Mouse (Mus musculus) layer of hippocampus, postnatal 14 days (tissue): ENCODE data around the gene Nuak2. TPM values are rescaled to one million over a fixed set of nuclear protein-coding genes. Genes with fewer than 3 reads are reported as not detected.

Source experiments
- DNase-seq, 2 experiments: peaks; one replicate each; pipeline ENCODE4 v3.0.0; 2021 to 2022; ENCODE audit warnings: low spot score in 2 of 2, mixed read lengths in 1 of 2
- total RNA-seq, 2 experiments: library from RNA; stranded (reverse); gene quantifications; 2 replicates each; pipeline ENCODE4 v1.2.3; 2021

Nuak2 gene
- total RNA-seq, 2 experiments from 2014 or later = 1.7 to 2.8 TPM

DNA sequence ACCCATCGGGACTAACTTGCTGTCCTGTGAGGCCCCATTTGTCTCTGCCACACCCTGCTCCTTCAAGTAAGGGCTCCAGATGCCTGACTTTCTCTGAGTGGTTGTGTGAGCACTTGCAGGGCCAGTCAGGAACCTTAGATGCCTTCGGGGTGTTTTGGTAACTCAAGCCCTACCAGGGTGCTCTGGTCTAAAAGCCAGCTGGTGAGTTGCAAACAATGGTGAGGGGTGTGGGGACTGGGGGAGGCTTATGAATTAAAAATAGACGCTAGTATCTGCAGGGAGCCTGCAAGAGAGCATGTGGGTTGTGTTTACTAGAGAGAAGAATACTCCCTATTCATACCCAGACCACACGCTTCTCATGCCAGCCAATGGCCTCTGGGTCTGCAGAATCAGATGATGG lies 59.3 kb downstream of the Nuak2 start:
- DNase-seq = no peak

DNA sequence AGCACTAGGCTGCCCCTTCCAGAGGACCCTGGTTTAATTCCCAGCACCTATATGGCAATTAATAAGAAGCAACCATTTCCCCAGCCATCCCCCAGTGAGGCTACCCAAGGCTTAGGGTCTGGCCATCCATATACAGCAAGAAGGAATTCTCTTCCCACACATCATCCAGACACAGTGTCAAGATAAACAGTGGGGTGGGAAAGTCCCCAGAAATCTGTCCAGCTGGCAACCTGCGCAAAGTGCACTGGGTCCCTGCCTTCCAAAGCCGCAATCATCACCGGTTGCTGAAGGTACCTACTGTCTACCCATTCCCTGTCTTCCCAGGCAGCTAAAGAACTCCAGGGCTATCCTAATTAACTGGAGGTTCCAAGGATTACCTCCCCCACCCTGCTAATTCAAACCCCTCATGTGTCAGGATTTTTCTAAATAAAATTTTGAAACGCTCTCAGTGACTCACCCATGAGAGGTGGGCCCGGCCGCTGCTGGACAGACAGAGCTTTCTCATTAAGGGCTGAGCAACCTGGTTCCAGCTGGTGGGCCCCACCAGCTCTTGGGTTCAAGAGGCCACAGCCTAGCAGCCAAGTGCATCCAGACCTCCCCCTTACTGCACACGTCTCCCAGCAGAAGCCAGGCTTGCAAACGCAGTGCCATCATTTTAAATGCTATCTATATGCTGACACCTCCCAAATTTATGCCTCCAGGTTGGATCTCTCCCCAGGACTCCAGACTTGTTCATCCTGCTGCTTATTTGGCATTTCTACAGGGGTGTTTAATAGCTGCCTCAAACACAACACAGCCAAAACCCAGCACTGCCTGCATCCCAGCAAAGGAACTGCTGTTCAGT lies 60.5 kb downstream of the Nuak2 start:
- no peak for DNase-seq

DNA sequence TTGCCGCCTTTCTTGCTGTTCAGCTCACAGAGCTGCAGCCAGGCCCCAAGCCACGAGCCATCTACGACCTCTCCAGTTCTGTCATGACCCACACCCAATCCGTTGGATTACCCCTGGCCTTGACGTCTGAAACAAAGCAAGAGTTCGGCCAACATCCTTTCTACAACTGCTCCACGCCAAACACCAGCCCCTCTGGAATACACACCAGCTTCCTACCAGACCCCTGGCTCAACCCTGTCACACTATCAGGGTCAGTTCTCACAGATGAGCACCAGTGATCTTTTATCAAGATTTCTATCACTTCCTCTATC lies 61.1 kb downstream of the Nuak2 start:
- DNase-seq = no peak

DNA sequence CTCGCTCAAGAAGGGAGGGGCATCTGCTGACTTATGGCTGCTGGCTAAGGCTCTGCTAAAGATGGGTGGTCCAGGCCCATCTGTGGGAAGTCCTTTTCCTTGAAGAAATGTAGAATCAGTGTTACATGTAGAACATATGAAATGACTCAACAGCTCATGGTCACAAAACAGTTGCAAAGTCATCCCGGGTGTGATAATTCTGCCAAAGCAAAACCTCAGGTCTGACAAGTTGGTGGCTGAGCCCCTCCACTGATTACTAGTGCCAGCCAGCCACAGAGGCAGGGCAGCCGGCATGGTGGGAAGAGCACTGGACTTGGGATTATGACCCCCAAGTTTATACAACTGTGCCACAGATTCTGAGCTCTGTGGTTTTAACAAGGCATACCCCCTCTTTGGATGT lies 61.9 kb downstream of the Nuak2 start:
- no peak for DNase-seq

DNA sequence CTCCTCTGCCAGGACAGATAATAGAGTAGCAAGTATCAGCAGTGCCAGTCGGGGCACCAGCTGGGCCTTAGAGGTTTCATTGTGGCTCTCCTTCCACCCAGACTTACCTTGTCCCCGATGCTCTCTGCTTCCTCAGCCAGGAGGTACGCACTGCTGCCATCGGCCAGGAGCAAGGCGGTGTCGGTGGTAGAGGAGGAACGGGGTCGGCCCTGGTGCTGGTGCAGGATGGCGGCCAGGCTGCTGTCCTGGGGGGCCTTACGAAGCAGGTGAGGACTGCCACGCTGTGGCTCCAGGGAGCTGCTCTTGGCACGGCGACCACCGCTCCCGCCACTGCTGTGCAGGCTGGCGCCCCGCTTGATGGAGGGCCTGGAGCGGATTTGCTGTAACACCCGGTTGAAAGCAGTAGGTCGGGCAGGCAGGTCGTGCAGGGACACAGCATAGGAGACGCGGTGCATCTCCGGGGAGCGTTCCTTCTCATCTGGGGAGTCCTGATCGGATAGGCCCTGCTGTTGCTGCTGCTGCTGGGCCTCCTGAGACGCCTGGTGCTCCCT lies 64.7 kb downstream of the Nuak2 start:
- DNase-seq = no peak

DNA sequence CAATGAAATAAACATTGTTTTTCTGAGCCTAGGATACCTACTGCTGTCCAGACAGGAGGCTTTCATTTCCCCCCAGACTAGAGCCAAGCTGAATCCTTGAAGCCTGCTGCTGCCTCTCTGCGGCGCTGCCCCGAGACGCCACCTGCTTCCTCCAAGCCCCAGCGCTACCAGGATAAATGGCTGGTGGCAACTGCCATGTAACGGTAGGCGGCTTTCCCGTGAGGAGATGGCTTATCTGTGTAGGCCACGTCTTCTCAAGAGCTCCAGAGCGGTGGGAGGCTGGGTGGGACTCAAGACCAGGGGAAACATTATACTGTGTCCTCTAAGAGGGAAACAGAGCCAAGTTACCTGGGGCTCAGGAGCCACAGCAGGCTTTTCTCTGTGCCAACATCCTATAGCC lies 66.0 kb downstream of the Nuak2 start:
- DNase-seq = no peak

Other genes starting within 250 kb of the Nuak2 start
- 10 to 100 TPM; 42.8 to 50.7 TPM for gene Mfsd4a, start 248.1 kb upstream of the Nuak2 start, total RNA-seq
- 10 to 100 TPM; 21.2 to 21.9 TPM for gene Cdk18, start 176.4 kb upstream of the Nuak2 start, total RNA-seq
- 1 to 10 TPM; 1.4 to 1.8 TPM for gene Lemd1, start 124.7 kb upstream of the Nuak2 start, total RNA-seq
- under 1 TPM; 0.91 to 0.97 TPM for gene AC124108.1, start 124.7 kb upstream of the Nuak2 start, total RNA-seq
- gene Gm10188, start 86.4 kb upstream of the Nuak2 start, total RNA-seq = not detected
- 1 to 10 TPM; 5.7 to 6.8 TPM for gene Klhdc8a, start 17.5 kb upstream of the Nuak2 start, total RNA-seq
- gene Tmcc2, start 75.2 kb downstream of the Nuak2 start, total RNA-seq = 100 to 1,000 TPM; 191 to 192 TPM
- gene Dstyk, start 101.4 kb downstream of the Nuak2 start, total RNA-seq = 10 to 100 TPM; 35.5 to 38.0 TPM
- 10 to 100 TPM; 39.2 to 45.2 TPM for gene Rbbp5, start 161.2 kb downstream of the Nuak2 start, total RNA-seq
- gene Tmem81, start 190.1 kb downstream of the Nuak2 start, total RNA-seq = 1 to 10 TPM; 2.7 to 4.0 TPM
- gene Cntn2, start 227.1 kb downstream of the Nuak2 start, total RNA-seq = 10 to 100 TPM; 52.7 to 54.9 TPM